Mouse (Mus musculus) erythroblast, embryonic 14.5 days (primary cell): ENCODE results near the gene Pet117. TPM values are rescaled to one million over a fixed set of nuclear protein-coding genes. Genes with fewer than 3 reads are reported as not detected.

Experiments used
- H3K27me3 ChIP-seq: 2 replicates; pipeline ENCODE4 v1.6.1; 2012; ENCODE audit warnings: inconsistent platforms; ENCODE audit not compliant: control insufficient read depth
- H3K36me3 ChIP-seq: 2 replicates; pipeline ENCODE4 v1.6.1; 2012; ENCODE audit warnings: mild to moderate bottlenecking, inconsistent platforms; ENCODE audit not compliant: control insufficient read depth
- H3K4me1 ChIP-seq: 2 replicates; pipeline ENCODE4 v1.6.1; 2012; ENCODE audit warnings: inconsistent platforms; ENCODE audit not compliant: control insufficient read depth
- H3K4me3 ChIP-seq: replicated peaks from 2 replicates; pipeline ENCODE3; 2012; ENCODE audit warnings: moderate library complexity, mild to moderate bottlenecking, inconsistent platforms
- H3K9me3 ChIP-seq: 2 replicates; pipeline ENCODE4 v1.6.1; 2012; ENCODE audit warnings: low read length, inconsistent platforms, mixed read lengths; ENCODE audit not compliant: control insufficient read depth
- GATA1 ChIP-seq: IDR thresholded peaks from 2 replicates; pipeline ENCODE4 v1.6.1; 2012; ENCODE audit warnings: low read length, inconsistent platforms, mixed read lengths
- TAL1 ChIP-seq: IDR thresholded peaks from 3 replicates; pipeline ENCODE4 v1.6.1; 2012; ENCODE audit warnings: low read length, inconsistent platforms, mixed read lengths
- polyA plus RNA-seq: library from polyadenylated mRNA; stranded (reverse); fragments of >175 nt; gene quantifications from 2 replicates; pipeline ENCODE4 v1.2.3, GENCODE M21; 2012

Gene Pet117
- polyA plus RNA-seq = 0.09 TPM in 1 of 2 replicates, not detected in the other

DNA sequence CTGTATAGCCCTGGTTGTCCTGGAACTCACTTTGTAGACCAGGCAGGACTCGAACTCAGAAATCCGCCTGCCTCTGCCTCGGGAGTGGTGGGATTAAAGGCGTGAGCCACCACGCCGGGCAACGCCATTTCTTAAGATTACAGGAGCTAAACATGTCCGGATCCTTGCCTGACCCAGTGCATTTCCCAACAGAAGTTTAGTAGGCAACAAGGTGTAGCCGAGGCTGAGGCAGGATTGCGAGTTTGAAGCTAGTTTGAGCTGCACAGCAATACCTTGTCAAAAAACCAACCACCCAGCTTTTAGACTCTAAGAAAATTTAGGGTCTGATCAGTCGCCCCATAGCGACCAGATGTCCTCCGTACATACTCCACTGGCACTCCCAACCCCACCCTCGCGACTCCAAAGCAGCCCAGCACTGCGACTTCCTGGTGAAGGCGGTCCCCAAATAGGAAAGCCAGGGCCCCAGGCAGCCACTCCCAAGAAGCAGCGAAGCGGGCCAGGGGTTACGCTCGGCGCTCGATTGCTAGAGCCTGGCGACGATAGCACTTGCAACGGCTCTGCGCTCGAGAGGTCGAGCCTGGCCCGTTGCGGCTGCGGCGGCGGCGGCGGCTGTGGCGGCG lies at the start of gene Pet117, which contains the start of gene Kat14:
Gene Pet117, plus strand, starts transcription at position 597 of the 620 bp plus-strand sequence.
Gene Kat14, plus strand, starts transcription at position 584 of the 620 bp plus-strand sequence.
- H3K27me3 ChIP-seq = no peaks in the 10 kb centered on the region
- peak within 1 kb of the TSS; percentile 77 for H3K4me3 ChIP-seq
- H3K36me3 ChIP-seq = peaks cover 11% of the 10 kb centered on the region
- H3K9me3 ChIP-seq = no peaks in the 10 kb centered on the region
- TF ChIP-seq TAL1 = no peak
- TF ChIP-seq GATA1 = no peak
- H3K4me1 ChIP-seq = peaks cover 27% of the 10 kb centered on the region

- no peak overlapping the region for H3K4me3 ChIP-seq
- TF ChIP-seq GATA1 = no peak
- no peak for TF ChIP-seq TAL1
- peaks cover 15% of the 10 kb centered on the region for H3K27me3 ChIP-seq
- H3K36me3 ChIP-seq = no peaks in the 10 kb centered on the region
- no peaks in the 10 kb centered on the region for H3K9me3 ChIP-seq
- no peaks in the 10 kb centered on the region for H3K4me1 ChIP-seq
These were observed 44.6 kb upstream of the Pet117 start for GRCm38 (mm10) chr2:144324218-144324617.

DNA sequence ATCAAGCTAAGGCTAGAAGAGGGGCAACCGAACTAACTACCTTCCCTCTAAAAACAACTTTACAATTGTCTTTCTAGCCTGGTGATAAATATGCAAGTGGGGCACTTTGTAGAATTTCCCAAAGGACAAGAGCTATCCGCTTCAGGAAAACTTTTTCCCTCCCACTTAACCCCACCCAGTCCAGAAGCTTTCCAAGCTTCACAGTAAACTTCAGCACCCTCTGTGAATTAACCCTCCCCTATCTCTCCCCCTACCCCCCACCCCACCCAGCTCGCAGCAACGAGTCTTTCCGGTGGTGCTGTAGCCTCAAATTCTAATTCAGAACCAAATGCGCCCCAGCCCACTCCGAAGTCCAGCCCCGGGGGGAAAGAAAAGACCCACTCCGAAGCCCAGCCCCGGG lies 39.3 kb upstream of the Pet117 start:
- Histone ChIP-seq H3K4me3 (no peak overlapping the region), H3K36me3 (no peaks in the 10 kb centered on the region), H3K9me3 (peaks cover 3% of the 10 kb centered on the region; the same call in 1 of the 2 replicates), H3K27me3 (peaks cover 67% of the 10 kb centered on the region), H3K4me1 (peaks cover 2% of the 10 kb centered on the region)
- TF ChIP-seq GATA1 (no peak), TAL1 (no peak)

- Histone ChIP-seq H3K4me3 (no peak overlapping the region), H3K27me3 (peaks cover 72% of the 10 kb centered on the region)
These were observed 38.9 kb upstream of the Pet117 start for GRCm38 (mm10) chr2:144329937-144330336.

GRCm38 (mm10) chr2:144330352-144330959 lies 38.3 kb upstream of the Pet117 start:
- TF ChIP-seq GATA1 (no peak), TAL1 (no peak)
- peaks cover 3% of the 10 kb centered on the region; the same call in 1 of the 2 replicates for H3K9me3 ChIP-seq
- no peak overlapping the region for H3K4me3 ChIP-seq
- H3K27me3 ChIP-seq = peaks cover 75% of the 10 kb centered on the region
- H3K4me1 ChIP-seq = peaks cover 2% of the 10 kb centered on the region
- H3K36me3 ChIP-seq = no peaks in the 10 kb centered on the region

More at GRCm38 (mm10) chr2:144329937-144330336, 38.9 kb upstream of the Pet117 start:
- peaks cover 3% of the 10 kb centered on the region; the same call in 1 of the 2 replicates for H3K9me3 ChIP-seq
- no peaks in the 10 kb centered on the region for H3K36me3 ChIP-seq
- TF ChIP-seq TAL1 (no peak), GATA1 (no peak)
- H3K4me1 ChIP-seq = peaks cover 2% of the 10 kb centered on the region

DNA sequence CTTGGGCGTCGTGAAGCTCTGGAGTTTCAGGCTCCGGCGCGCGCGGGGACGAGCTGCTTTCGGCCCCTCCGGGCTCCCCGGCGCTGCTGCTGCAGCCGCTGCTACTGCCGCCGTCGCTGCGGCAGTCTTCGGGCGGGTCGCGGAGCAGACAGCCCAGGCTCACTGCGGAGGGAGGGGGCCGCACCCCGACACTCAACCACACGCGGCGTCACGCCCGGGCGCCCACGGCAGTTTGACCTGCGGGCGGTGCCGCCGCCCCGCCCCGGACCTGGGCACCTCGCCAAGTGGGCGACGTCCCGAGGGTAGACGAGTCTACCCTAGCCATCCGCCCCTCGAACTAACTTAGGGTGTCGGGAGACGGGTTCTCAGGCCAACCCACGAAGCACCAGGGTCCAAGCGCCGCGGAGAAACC lies 37.8 kb upstream of the Pet117 start:
- no peaks in the 10 kb centered on the region for H3K36me3 ChIP-seq
- peaks cover 3% of the 10 kb centered on the region; the same call in 1 of the 2 replicates for H3K9me3 ChIP-seq
- H3K4me3 ChIP-seq = peak overlapping the region; percentile 18
- H3K4me1 ChIP-seq = peaks cover 2% of the 10 kb centered on the region
- H3K27me3 ChIP-seq = peaks cover 75% of the 10 kb centered on the region
- TF ChIP-seq TAL1 = no peak

DNA sequence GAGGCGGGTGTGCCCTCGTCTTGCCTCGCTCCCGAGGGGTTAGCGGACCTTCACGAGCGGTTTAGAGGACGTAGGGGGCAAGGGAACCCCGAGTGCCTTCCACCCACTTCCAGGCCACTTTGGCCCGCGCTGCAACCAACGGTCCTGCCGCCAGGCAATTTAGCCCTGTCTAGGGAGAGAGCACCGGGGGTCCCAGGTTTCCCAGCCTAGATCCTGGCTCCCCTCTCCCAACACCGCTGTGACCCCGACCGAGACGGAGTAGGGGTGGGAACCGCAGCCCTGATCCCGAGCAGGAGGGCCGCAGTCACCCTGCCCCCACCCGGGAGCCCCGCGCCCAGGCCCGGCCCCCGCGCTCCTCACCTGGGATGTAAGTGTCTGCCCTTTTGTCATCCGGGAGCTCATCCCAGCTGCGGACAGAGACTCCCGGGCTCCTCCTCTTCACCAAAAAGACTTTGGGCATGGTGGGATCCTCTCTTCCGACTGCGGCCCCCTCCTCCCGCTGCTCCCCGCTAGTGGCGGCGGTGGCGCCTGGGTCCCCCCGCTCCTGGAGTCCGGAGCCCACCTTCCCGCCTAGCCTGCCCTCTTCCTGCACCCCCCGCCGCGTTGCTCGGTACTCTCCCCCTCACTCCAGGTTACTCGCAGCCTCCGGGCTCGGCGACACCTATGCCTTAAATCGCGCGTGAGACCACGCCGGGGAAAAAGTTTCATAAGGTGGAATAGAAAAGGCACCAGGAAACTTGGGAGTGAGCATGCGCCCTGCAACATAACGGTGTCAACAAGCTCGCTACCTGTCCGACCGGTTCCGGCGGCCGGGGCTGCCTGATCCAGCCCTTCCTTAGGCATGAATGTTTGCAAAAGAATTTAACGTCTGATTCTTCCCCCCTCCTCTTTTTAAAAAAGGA lies 37.1 kb upstream of the Pet117 start, which contains the start of gene Ovol2:
Gene Ovol2, minus strand, starts transcription at position 746 of the 902 bp plus-strand sequence.
- peaks cover 3% of the 10 kb centered on the region; the same call in 1 of the 2 replicates for H3K9me3 ChIP-seq
- peaks cover 81% of the 10 kb centered on the region for H3K27me3 ChIP-seq
- H3K36me3 ChIP-seq = no peaks in the 10 kb centered on the region
- H3K4me3 ChIP-seq = peak within 1 kb of the TSS; percentile 18
- H3K4me1 ChIP-seq = peaks cover 2% of the 10 kb centered on the region
- TF ChIP-seq GATA1 = no peak
- TF ChIP-seq TAL1 = no peak

- H3K9me3 ChIP-seq = peaks cover 3% of the 10 kb centered on the region; the same call in 1 of the 2 replicates
- H3K4me3 ChIP-seq = no peak overlapping the region
- no peaks in the 10 kb centered on the region for H3K36me3 ChIP-seq
- no peak for TF ChIP-seq TAL1
- TF ChIP-seq GATA1 = no peak
- peaks cover 2% of the 10 kb centered on the region for H3K4me1 ChIP-seq
- H3K27me3 ChIP-seq = peaks cover 84% of the 10 kb centered on the region
These were observed 36.3 kb upstream of the Pet117 start for GRCm38 (mm10) chr2:144332486-144332885.
